Mouse (Mus musculus) kidney, postnatal 25 days (tissue): ENCODE measurements around the gene Cacnb4.

ENCODE experiments used
- DNase-seq, 2 experiments: peaks; one replicate each; pipeline ENCODE4 v3.0.0; 2021; ENCODE audit warnings: mixed read lengths in 2 of 2

Cacnb4 gene

GRCm38 (mm10) chr2:52603935-52604650 lies 72.5 kb downstream of the Cacnb4 start:
- no peak for DNase-seq

- DNase-seq = no peak
Observed at GRCm38 (mm10) chr2:52603421-52603820, 73.2 kb downstream of the Cacnb4 start.

DNA sequence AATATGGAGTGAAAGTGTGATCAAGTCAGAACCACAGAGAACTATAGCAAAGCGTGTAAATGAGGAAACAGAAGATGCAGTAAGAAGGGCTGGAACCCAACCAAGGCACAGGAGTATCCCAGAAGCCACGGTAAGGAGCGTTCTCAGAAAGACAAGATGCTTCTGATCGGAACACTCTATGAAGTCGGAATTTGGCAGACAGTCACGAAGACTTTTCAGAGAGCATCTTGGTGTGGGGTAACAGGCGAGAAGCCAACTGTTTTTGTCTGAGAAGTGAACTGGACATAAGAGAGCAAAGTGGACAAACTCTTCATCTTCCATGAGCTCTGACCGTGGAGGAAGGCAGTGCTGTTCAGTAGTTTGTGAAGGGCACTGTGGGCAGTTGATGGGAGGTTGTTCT lies 73.7 kb downstream of the Cacnb4 start:
- DNase-seq = no peak

DNA sequence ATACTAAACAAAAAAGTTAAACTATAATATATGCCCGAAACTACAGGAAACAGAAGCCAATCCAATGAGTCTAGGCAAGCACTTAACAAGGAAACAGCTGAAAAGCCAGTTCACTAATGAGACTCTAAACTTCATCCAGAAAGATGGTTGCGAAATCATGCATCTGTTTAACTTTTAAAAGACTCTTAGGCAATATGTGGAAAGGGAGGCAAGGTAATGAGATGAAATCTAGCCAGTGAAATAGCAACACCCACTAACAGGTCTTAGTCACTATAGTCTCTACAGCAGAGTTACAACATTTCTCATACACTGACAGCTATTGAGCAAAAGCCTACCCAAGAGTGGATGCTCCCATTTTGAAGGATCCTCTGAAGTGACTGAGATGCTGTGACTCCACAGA lies 74.4 kb downstream of the Cacnb4 start:
- no peak for DNase-seq

DNA sequence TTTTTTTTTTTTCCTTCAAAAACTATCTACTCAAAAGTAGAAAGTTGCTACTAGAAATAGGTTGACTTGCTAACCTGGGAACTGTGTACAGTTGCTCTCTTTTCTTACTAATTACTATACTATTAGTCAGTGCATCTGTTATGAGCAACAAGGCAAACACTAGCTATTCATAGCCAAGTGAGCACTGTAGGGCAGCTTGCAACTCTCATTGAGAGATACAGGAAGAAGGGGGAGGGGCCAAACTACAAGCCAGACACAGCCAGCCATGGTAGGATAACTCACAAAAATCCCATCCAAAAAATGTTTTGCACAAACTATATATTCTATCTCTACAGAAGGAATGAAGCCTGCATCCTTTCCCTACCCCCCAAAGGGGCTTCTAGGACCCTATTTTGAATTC lies 79.1 kb downstream of the Cacnb4 start:
- DNase-seq = no peak

- no peak for DNase-seq
Observed at GRCm38 (mm10) chr2:52593814-52594213, 82.8 kb downstream of the Cacnb4 start.

- no peak for DNase-seq
Observed at GRCm38 (mm10) chr2:52593260-52593659, 83.4 kb downstream of the Cacnb4 start.

- peak; percentile 52 to 90 for DNase-seq
Observed at GRCm38 (mm10) chr2:52590970-52591347, 85.7 kb downstream of the Cacnb4 start.

- no peak for DNase-seq
Observed at GRCm38 (mm10) chr2:52590340-52590969, 86.2 kb downstream of the Cacnb4 start.

GRCm38 (mm10) chr2:52589514-52589913 lies 87.1 kb downstream of the Cacnb4 start:
- no peak for DNase-seq

DNA sequence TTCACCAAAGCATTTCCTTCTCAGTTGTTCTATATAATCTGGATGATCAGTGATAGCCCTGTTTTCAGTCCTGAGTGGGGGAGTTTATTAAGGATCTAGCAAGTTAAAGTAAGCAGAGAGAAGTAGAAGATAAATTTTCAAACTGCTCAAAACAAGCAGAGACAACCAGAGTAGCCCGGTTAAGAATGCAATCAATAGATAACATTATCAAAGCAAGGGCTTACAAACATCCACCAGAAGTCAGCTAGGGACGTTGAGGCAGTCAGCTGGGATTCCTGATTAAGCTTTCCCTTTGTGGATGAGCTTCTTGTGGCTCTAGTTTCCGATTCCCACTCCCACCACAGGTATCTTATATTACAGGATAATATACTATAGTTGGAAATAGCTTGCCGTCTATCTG lies 91.2 kb downstream of the Cacnb4 start:
- DNase-seq = no peak

DNA sequence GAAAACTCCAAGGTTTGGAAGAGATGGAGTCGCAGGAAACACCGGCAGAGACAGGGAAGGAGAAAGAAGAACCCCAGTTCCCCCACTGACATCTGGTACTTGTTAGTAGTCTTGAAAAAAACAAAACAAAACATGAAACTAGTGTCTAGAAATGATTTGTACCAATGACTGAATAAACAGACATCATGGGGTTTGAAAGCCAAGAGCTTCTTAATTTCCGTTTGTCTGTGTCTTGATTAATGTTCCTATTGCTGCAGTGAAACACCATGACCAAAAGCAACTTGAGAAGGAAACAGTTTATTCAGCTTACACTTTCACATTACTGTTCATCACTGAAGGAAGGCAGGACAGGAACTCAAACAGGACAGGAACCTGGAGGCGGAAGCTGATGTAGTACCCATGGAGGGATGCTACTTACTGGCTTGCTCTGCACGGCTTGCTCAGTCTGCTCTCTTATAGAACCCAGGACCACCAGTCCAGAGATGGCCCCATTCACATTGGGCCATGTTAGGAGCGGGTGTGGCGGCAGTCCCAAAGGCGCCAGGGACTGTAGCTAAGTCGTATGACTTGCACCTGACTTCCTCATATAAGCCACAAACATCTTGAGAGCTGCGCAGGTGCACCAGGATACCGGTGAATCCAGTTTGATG lies 95.4 kb downstream of the Cacnb4 start:
- DNase-seq = no peak

- peak; percentile 47 to 63 for DNase-seq
Observed at GRCm38 (mm10) chr2:52580697-52581096, 95.9 kb downstream of the Cacnb4 start.

- peak; percentile 21 to 62 for DNase-seq
Observed at GRCm38 (mm10) chr2:52578846-52579245, 97.8 kb downstream of the Cacnb4 start.

GRCm38 (mm10) chr2:52577700-52578099 lies 98.9 kb downstream of the Cacnb4 start:
- no peak for DNase-seq

DNA sequence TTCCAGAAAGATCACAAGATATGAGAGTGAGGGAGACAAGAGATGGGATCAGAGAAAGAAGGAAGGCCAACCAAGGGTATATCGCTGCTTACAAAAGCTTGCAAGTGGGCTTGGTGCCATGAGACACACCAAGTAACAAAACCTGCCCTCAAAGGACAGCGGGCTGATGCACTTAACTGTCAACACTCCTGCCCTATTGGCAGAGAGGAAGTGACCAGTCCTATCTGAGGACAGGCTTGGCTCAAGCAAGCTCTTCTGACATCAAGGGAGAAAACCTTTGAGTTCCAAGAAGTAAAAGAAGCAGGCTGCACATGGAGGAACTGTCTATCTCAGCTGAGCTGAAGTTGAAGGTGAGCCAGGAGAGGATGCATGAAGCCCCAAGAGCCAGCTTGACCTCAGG lies 100.1 kb downstream of the Cacnb4 start:
- DNase-seq = no peak

DNA sequence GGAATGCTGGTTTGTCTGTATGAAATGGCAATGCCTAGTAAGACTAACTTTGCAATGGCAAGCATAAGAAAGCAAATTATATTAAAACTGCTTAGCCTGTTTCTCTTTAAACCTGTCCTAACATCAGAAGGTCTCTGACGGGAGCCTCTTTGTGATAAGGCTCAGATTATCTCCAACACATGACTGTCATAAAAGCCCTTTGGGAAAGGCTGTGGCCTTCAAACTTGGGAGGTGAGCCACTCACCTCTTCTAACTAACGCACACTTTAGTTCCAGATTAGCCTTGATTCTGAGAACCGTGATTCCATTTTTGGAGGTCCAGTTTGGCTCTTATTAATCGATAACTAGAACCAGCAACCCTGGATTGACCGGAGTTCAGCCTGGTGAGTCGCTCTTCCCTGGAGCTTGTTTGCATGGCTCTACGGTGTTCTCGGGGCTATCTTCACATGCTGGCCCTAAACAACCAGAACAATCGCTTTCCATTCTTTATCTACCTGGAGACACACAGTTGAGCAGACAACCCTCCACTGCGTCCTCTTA lies 100.9 kb downstream of the Cacnb4 start:
- DNase-seq = no peak

DNA sequence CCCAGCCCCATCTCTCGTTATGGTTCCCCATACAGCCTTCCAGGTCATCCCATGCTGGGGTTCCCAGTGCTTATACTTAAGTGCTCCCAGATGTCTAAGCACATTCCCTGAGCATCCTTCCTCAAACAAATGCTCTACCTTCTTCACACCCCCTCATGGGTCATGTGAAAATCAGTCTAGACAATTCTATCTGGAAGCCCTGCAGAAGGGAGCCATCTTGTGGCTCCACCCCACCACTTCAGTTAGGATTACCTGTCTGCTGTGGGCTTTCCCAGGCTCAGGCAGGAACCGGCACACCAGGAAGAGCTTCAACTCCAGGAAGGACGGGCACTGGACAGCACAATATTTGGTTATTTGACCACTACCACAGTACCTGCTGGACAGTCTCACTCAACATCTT lies 101.7 kb downstream of the Cacnb4 start:
- no peak for DNase-seq

- no peak for DNase-seq
Observed at GRCm38 (mm10) chr2:52572221-52572620, 104.4 kb downstream of the Cacnb4 start.

DNA sequence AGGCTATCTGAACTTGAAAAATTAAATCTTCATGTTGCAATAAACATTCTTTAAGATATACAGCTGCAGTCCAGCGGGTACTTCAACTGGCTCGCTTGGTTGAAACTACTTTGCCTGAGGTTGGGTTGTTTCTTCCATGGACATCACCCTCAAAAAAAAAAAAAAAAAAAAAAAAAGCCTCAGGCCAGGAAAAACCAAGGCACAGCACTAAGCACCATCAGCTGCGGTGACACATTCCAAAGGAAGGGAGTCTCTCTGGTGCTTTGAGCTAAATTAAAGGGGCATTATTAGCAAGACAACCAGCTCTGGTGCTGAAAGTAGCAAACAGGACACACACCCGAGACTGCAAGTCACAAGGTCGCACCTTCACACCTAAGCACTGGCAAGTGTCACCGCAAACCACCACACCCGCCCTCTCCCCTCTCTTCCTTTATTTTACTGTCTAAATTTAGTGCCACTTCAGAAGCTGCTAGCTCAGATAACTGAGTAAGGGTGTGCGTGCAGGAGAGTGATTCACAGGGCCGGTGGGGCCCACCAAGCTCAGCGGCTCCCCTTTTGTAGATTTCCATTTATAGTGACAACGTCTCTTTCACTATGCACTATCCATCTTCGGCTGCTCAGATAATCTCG lies 105.2 kb downstream of the Cacnb4 start:
- no peak for DNase-seq

GRCm38 (mm10) chr2:52570781-52571180 lies 105.8 kb downstream of the Cacnb4 start:
- DNase-seq = no peak

DNA sequence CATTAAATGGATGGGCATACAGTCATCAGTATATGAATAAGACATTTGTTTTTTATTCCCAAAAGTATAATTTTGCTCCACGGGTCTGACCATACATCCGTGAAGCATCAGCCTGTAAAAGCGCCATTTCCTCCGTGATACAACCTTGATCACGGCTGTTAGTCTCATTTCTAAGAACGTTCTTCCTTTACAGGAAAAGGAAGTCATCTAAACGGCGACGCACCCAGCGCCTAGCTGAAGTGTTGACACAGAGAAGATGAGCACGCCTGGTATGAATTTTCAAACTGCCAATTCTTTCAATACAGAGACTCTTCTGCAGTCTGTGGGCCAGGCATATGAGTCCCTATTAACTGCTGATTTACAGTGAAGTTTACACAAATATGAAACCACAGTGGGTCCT lies 106.5 kb downstream of the Cacnb4 start:
- no peak for DNase-seq

GRCm38 (mm10) chr2:52568131-52568530 lies 108.5 kb downstream of the Cacnb4 start:
- DNase-seq = no peak
